Mouse (Mus musculus) kidney, embryonic 16.5 days (tissue): ENCODE results near the gene Cers5. TPM values are rescaled to one million over a fixed set of nuclear protein-coding genes. Genes with fewer than 3 reads are reported as not detected.

Experiments
- ATAC-seq: fragments of 200-750 bp; cut with Nextera tagmentation; 2 replicates; pipeline ENCODE4 v1.8.0; 2017; ENCODE audit warnings: moderate TSS enrichment; ENCODE audit not compliant: low FRiP score, low TSS enrichment
- H3K27ac ChIP-seq: fragments of 300-500 bp; sonication (generic); 2 replicates; pipeline ENCODE4 v1.5.1; 2014; ENCODE audit warnings: low read length
- H3K27me3 ChIP-seq: fragments of 300-500 bp; sonication (generic); 2 replicates; pipeline ENCODE4 v1.6.1; 2014; ENCODE audit warnings: low read length, control low read depth, mixed read lengths; ENCODE audit not compliant: insufficient read depth
- H3K36me3 ChIP-seq: fragments of 300-500 bp; sonication (generic); 2 replicates; pipeline ENCODE4 v1.6.1; 2014; ENCODE audit warnings: low read length, control low read depth, mixed read lengths; ENCODE audit not compliant: insufficient read depth
- H3K4me1 ChIP-seq: fragments of 300-500 bp; sonication (generic); 2 replicates; pipeline ENCODE4 v1.6.1; 2014; ENCODE audit warnings: low read length, control low read depth, mixed read lengths; ENCODE audit not compliant: insufficient read depth
- H3K4me2 ChIP-seq: fragments of 300-500 bp; sonication (generic); replicated peaks from 2 replicates; pipeline ENCODE4 v1.6.1; 2014; ENCODE audit warnings: low read depth, low read length
- H3K4me3 ChIP-seq: fragments of 300-500 bp; sonication (generic); 2 replicates; pipeline ENCODE4 v1.5.1; 2014; ENCODE audit warnings: mild to moderate bottlenecking, low read length
- H3K9ac ChIP-seq: fragments of 300-500 bp; sonication (generic); replicated peaks from 2 replicates; pipeline ENCODE4 v1.6.1; 2014; ENCODE audit warnings: low read length
- H3K9me3 ChIP-seq: fragments of 300-500 bp; sonication (generic); 2 replicates; pipeline ENCODE4 v1.6.1; 2016; ENCODE audit warnings: low read length, control low read depth
- WGBS: fragments of 180-500 bp; shearing (Covaris S2); extraction: QIAGEN DNeasy Blood & Tissue Kit; methylation state at CpG from one replicate; pipeline ENCODE4 v1.1.7; 2014; 5-methylcytosine and 5-hydroxymethylcytosine counted together
- polyA plus RNA-seq: library from polyadenylated mRNA; unstranded; fragments of >200 nt; fragmentation: Nextera tagmentation; extraction: Ambion mirVana; gene quantifications from 2 replicates; pipeline ENCODE4 v1.2.1, GENCODE M21; 2015

Gene Cers5
- polyA plus RNA-seq, 1 experiment from 2014 or later = 87.2 TPM

- no peaks in the 10 kb centered on the region for H3K36me3 ChIP-seq
- peak overlapping the region; percentile 96 for H3K27ac ChIP-seq
- H3K4me3 ChIP-seq = peak overlapping the region; percentile 86
- H3K9ac ChIP-seq = peak overlapping the region; percentile 92
- peaks cover 33% of the 10 kb centered on the region for H3K4me1 ChIP-seq
- peak overlapping the region; percentile 72 for H3K4me2 ChIP-seq
- no peaks in the 10 kb centered on the region for H3K9me3 ChIP-seq
- ATAC-seq = no peak
- H3K27me3 ChIP-seq = no peaks in the 10 kb centered on the region
- 15% methylated on average over 5 of the region's 5 CpGs for WGBS
These were observed 1.6 kb downstream of the Cers5 start for GRCm38 (mm10) chr15:99771004-99771500.

- no peaks in the 10 kb centered on the region for H3K36me3 ChIP-seq
- 82% methylated on average over 1 of the region's 1 CpGs for WGBS
- no peaks in the 10 kb centered on the region for H3K27me3 ChIP-seq
- no peaks in the 10 kb centered on the region for H3K9me3 ChIP-seq
- H3K4me2 ChIP-seq = no peak overlapping the region
- H3K4me3 ChIP-seq = no peak overlapping the region
- H3K9ac ChIP-seq = no peak overlapping the region
- ATAC-seq = no peak
- H3K27ac ChIP-seq = no peak overlapping the region
- H3K4me1 ChIP-seq = peaks cover 33% of the 10 kb centered on the region
These were observed 3.9 kb downstream of the Cers5 start for GRCm38 (mm10) chr15:99768761-99769160.

- no peak overlapping the region for H3K4me3 ChIP-seq
- H3K9ac ChIP-seq = no peak overlapping the region
- ATAC-seq = no peak
- 78% methylated on average over 4 of the region's 4 CpGs for WGBS
- peaks cover 29% of the 10 kb centered on the region for H3K4me1 ChIP-seq
- H3K4me2 ChIP-seq = no peak overlapping the region
- no peaks in the 10 kb centered on the region for H3K27me3 ChIP-seq
- H3K36me3 ChIP-seq = no peaks in the 10 kb centered on the region
- H3K9me3 ChIP-seq = no peaks in the 10 kb centered on the region
- no peak overlapping the region for H3K27ac ChIP-seq
These were observed 5.2 kb downstream of the Cers5 start for GRCm38 (mm10) chr15:99767467-99767866.

GRCm38 (mm10) chr15:99754204-99754603 is 18.5 kb downstream of the Cers5 start:
- no peaks in the 10 kb centered on the region; the same call in 1 of the 2 replicates for H3K9me3 ChIP-seq
- no peak for ATAC-seq
- no peak overlapping the region for H3K4me2 ChIP-seq
- no peaks in the 10 kb centered on the region for H3K27me3 ChIP-seq
- WGBS = 63% methylated on average over 3 of the region's 3 CpGs
- no peaks in the 10 kb centered on the region for H3K4me1 ChIP-seq
- peaks cover 10% of the 10 kb centered on the region; the same call in 1 of the 2 replicates for H3K36me3 ChIP-seq
- no peak overlapping the region for H3K27ac ChIP-seq
- no peak overlapping the region for H3K9ac ChIP-seq
- H3K4me3 ChIP-seq = no peak overlapping the region

- Histone ChIP-seq H3K4me3 (no peak overlapping the region), H3K27ac (no peak overlapping the region), H3K4me1 (no peaks in the 10 kb centered on the region), H3K9me3 (no peaks in the 10 kb centered on the region), H3K27me3 (no peaks in the 10 kb centered on the region), H3K9ac (no peak overlapping the region), H3K4me2 (no peak overlapping the region), H3K36me3 (peaks cover 56% of the 10 kb centered on the region)
- ATAC-seq = no peak
- WGBS = 90% methylated on average over 4 of the region's 4 CpGs
These were observed 32.5 kb downstream of the Cers5 start for GRCm38 (mm10) chr15:99740229-99740628.

GRCm38 (mm10) chr15:99736675-99737074 is 36.0 kb downstream of the Cers5 start:
- H3K9ac ChIP-seq = no peak overlapping the region
- WGBS = 88% methylated on average over 11 of the region's 11 CpGs
- no peaks in the 10 kb centered on the region for H3K9me3 ChIP-seq
- no peak overlapping the region for H3K4me2 ChIP-seq
- no peaks in the 10 kb centered on the region for H3K27me3 ChIP-seq
- no peak for ATAC-seq
- H3K36me3 ChIP-seq = peaks cover 49% of the 10 kb centered on the region
- no peak overlapping the region for H3K27ac ChIP-seq
- no peaks in the 10 kb centered on the region for H3K4me1 ChIP-seq
- no peak overlapping the region for H3K4me3 ChIP-seq

- WGBS = 90% methylated on average over 2 of the region's 2 CpGs
- ATAC-seq = no peak
- H3K27me3 ChIP-seq = no peaks in the 10 kb centered on the region
- peaks cover 46% of the 10 kb centered on the region for H3K36me3 ChIP-seq
- H3K9ac ChIP-seq = no peak overlapping the region
- H3K27ac ChIP-seq = no peak overlapping the region
- no peak overlapping the region for H3K4me3 ChIP-seq
- no peaks in the 10 kb centered on the region for H3K9me3 ChIP-seq
- H3K4me2 ChIP-seq = no peak overlapping the region
- no peaks in the 10 kb centered on the region for H3K4me1 ChIP-seq
These were observed 37.1 kb downstream of the Cers5 start for GRCm38 (mm10) chr15:99735631-99736030.

GRCm38 (mm10) chr15:99733186-99733585 is 39.5 kb downstream of the Cers5 start:
- Histone ChIP-seq H3K36me3 (peaks cover 45% of the 10 kb centered on the region), H3K27ac (no peak overlapping the region), H3K9ac (no peak overlapping the region), H3K4me1 (no peaks in the 10 kb centered on the region), H3K4me2 (no peak overlapping the region), H3K27me3 (no peaks in the 10 kb centered on the region), H3K9me3 (peaks cover 5% of the 10 kb centered on the region), H3K4me3 (no peak overlapping the region)
- 97% methylated on average over 5 of the region's 5 CpGs for WGBS
- no peak for ATAC-seq

GRCm38 (mm10) chr15:99731678-99732077 is 41.0 kb downstream of the Cers5 start:
- peaks cover 43% of the 10 kb centered on the region for H3K36me3 ChIP-seq

GRCm38 (mm10) chr15:99731167-99731566 is 41.5 kb downstream of the Cers5 start:
- ATAC-seq = no peak
- H3K4me1 ChIP-seq = peaks cover 5% of the 10 kb centered on the region
- 96% methylated on average over 2 of the region's 2 CpGs for WGBS
- H3K27me3 ChIP-seq = no peaks in the 10 kb centered on the region
- no peak overlapping the region for H3K27ac ChIP-seq
- H3K4me2 ChIP-seq = no peak overlapping the region
- peaks cover 5% of the 10 kb centered on the region for H3K9me3 ChIP-seq
- no peak overlapping the region for H3K9ac ChIP-seq
- peaks cover 38% of the 10 kb centered on the region for H3K36me3 ChIP-seq
- no peak overlapping the region for H3K4me3 ChIP-seq

More at GRCm38 (mm10) chr15:99731678-99732077, 41.0 kb downstream of the Cers5 start:
- Histone ChIP-seq H3K4me2 (no peak overlapping the region), H3K4me3 (no peak overlapping the region), H3K9ac (no peak overlapping the region), H3K27ac (no peak overlapping the region), H3K4me1 (peaks cover under 1% of the 10 kb centered on the region), H3K9me3 (peaks cover 5% of the 10 kb centered on the region), H3K27me3 (no peaks in the 10 kb centered on the region)
- no peak for ATAC-seq
- 98% methylated on average over 3 of the region's 3 CpGs for WGBS
